In the genomic region with DNA sequence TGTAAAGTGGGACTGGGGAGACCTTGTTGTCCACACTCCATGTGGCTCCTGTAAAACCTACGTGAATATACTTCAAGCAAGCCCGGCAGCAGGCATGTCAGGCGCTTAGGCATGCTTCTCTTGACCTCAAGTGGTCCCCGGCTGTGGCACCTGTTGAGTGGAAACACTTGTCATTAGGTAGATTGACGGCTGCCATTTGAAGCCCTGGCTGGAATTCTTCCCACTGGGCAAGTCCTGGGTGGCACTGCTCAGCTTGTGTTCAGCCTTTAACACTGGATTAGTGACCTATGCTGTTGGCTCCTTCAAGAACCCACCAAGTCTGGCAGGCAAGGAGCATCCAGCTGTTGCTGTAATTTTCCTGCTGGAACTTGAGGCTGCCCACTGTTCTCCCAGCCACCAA, we compare ENCODE assay signal across 13 mouse cellular contexts.
DNase-seq lines count a peak whose midpoint lies in the region; TF ChIP-seq lines count a peak whose summit lies in the region.
"Had no signal": no experiment of that assay in that cellular context is flagged by ENCODE, and none has a peak within 500 bp of the region (broad histone marks: within the 10 kb centered on the region; RNA-seq: fewer than 3 reads in every experiment).

No protein-coding gene starts in this region.

- DNase-seq in forelimb bud, embryonic 11.5 days (ENCODE audit: low read depth, low spot score), result peak; percentile 14
- DNase-seq in gastrocnemius, postnatal 10 days, result peak; percentile 59
- peak; percentile 63 to 71 for DNase-seq in heart, postnatal 10 days
- DNase-seq in lung, postnatal 14 days, result peak; percentile 65
- DNase-seq in thymus, postnatal 25 days, result no peak
- no peak for DNase-seq in cerebellum, postnatal 4 days (ENCODE audit: low spot score in 2 of 2)
- no peak for DNase-seq in spleen, postnatal 14 days (ENCODE audit: low spot score in 2 of 2)
- no peak for DNase-seq in kidney, adult 2 months
- DNase-seq: cerebellum, postnatal 25 days had no signal

- H3K36me3 ChIP-seq in kidney, adult 2 months (ENCODE audit: control insufficient read depth, insufficient read depth, low read length), result no peaks in the 10 kb centered on the region
- H3K36me3 ChIP-seq: embryonic facial prominence, embryonic 13.5 days; forebrain, embryonic 15.5 days; liver, embryonic 12.5 days; midbrain, embryonic 10.5 days had no signal

- 82% methylated on average over 5 of the region's 5 CpGs for WGBS in kidney, adult 2 months

- no peak for TF ChIP-seq CTCF in kidney, adult 2 months (conservative IDR thresholded peaks at IDR 0.05; ENCODE audit: insufficient read depth, insufficient read length, low read depth, low read length)

- H3K27ac ChIP-seq in kidney, adult 2 months (ENCODE audit: insufficient read depth, low read depth, low read length), result no peak overlapping the region
- H3K27ac ChIP-seq: embryonic facial prominence, embryonic 13.5 days; forebrain, embryonic 15.5 days; liver, embryonic 12.5 days; midbrain, embryonic 10.5 days had no signal

- H3K4me3 ChIP-seq in kidney, adult 2 months (ENCODE audit: insufficient read depth, low read depth, low read length), result no peak overlapping the region
- H3K4me3 ChIP-seq: embryonic facial prominence, embryonic 13.5 days; forebrain, embryonic 15.5 days; liver, embryonic 12.5 days; midbrain, embryonic 10.5 days had no signal

- intact Hi-C loops in heart, postnatal 10 days (cut with DNase I), result no loop called here

- peaks cover 5% of the 10 kb centered on the region; the same call in 1 of the 2 replicates for H3K4me1 ChIP-seq in kidney, adult 2 months (ENCODE audit: control insufficient read depth, insufficient read depth, low read length)
- H3K4me1 ChIP-seq: forebrain, embryonic 15.5 days had no signal

- TF ChIP-seq POLR2A in kidney, adult 2 months (IDR thresholded peaks at IDR 0.05; ENCODE audit: low read depth, low read length), result no peak

- no peaks in the 10 kb centered on the region for H3K27me3 ChIP-seq in kidney, adult 2 months (replicated peaks; ENCODE audit: control insufficient read depth, insufficient read depth, low read length)
- H3K27me3 ChIP-seq: embryonic facial prominence, embryonic 13.5 days; forebrain, embryonic 15.5 days; liver, embryonic 12.5 days had no signal

Comparison
In these comparisons a context has a peak if more than half of its experiments do, and no peak if none do; other contexts are left out.
1. DNase-seq: peak in forelimb bud, embryonic 11.5 days (single experiment), gastrocnemius, postnatal 10 days (single experiment), heart, postnatal 10 days (2 of 2) and lung, postnatal 14 days (single experiment); none in thymus, postnatal 25 days (single experiment), cerebellum, postnatal 4 days (0 of 2), spleen, postnatal 14 days (0 of 2) and kidney, adult 2 months (single experiment).